ENCODE assay signal across 8 mouse cellular contexts in genomic region chr7:19748219-19749195, GRCm38 (mm10). TPM values are rescaled to one million over a fixed set of nuclear protein-coding genes. Genes with fewer than 3 reads are reported as not detected.
DNase-seq lines count a peak whose midpoint lies in the region; ATAC-seq and TF ChIP-seq lines count a peak whose summit lies in the region.

No protein-coding gene starts in this region.

- no peaks in the 10 kb centered on the region for H3K36me3 ChIP-seq in liver, adult 2 months (ENCODE audit: control insufficient read depth, insufficient read depth, low read length)
- no peaks in the 10 kb centered on the region; the same call in 1 of the 2 replicates for H3K36me3 ChIP-seq in limb, embryonic 15.5 days

- H3K9me3 ChIP-seq in limb, embryonic 15.5 days = no peaks in the 10 kb centered on the region

- no peak for TF ChIP-seq CTCF in liver, adult 2 months (IDR thresholded peaks at IDR 0.05; ENCODE audit: low read depth, low read length)
- no peak for TF ChIP-seq CTCF in cortical plate, adult 2 months (IDR thresholded peaks at IDR 0.05; ENCODE audit: extremely low read depth, insufficient read depth, low read length)

- 1% methylated on average over 32 of the region's 32 CpGs for WGBS in liver, adult 2 months
- under 1% methylated on average over 32 of the region's 32 CpGs for WGBS in limb, embryonic 15.5 days

- peak overlapping the region; percentile 79 for H3K4me2 ChIP-seq in limb, embryonic 15.5 days

- peak overlapping the region; percentile 89 for H3K9ac ChIP-seq in liver, adult 2 months (ENCODE audit: low read depth, low read length)
- H3K9ac ChIP-seq in limb, embryonic 15.5 days = peak overlapping the region; percentile 79

- H3K27ac ChIP-seq in liver, adult 2 months (replicated peaks; ENCODE audit: insufficient read depth, low read depth, low read length) = peak overlapping the region; percentile 96
- no peak overlapping the region for H3K27ac ChIP-seq in cortical plate, adult 2 months (ENCODE audit: insufficient read depth, low read length)
- H3K27ac ChIP-seq in limb, embryonic 15.5 days = peak overlapping the region; percentile 94

- peak; percentile 69 for DNase-seq in liver, adult 2 months (ENCODE audit: extremely low read depth, low read depth, low spot score)
- DNase-seq in liver = no peak
- DNase-seq in heart, postnatal 4 days = peak; percentile 60
- DNase-seq in neural tube, embryonic 10.5 days (ENCODE audit: extremely low spot score, low spot score) = peak; percentile 68
- DNase-seq in spleen, postnatal 14 days (ENCODE audit: low spot score in 2 of 2) = no peak
- DNase-seq in thymus, adult 18-20 months = no peak

- H3K79me2 ChIP-seq in liver, adult 2 months (ENCODE audit: control insufficient read depth, insufficient read depth, low read length) = peaks cover 14% of the 10 kb centered on the region; the same call in 1 of the 2 replicates

- TF ChIP-seq POLR2A in liver, adult 2 months (IDR thresholded peaks at IDR 0.05; ENCODE audit: extremely low read depth, insufficient read depth, low read length) = no peak
- no peak for TF ChIP-seq POLR2A in cortical plate, adult 2 months (IDR thresholded peaks at IDR 0.05; ENCODE audit: extremely low read depth, insufficient read depth, low read length)

- no peaks in the 10 kb centered on the region for H3K27me3 ChIP-seq in liver, adult 2 months (ENCODE audit: control insufficient read depth, insufficient read depth, low read length)
- H3K27me3 ChIP-seq in limb, embryonic 15.5 days = no peaks in the 10 kb centered on the region

- no peak for ATAC-seq in limb, embryonic 15.5 days (ENCODE audit: insufficient number of reproducible peaks, low FRiP score, low TSS enrichment, low read depth)

- H3K4me3 ChIP-seq in liver, adult 2 months (ENCODE audit: insufficient read depth, low read depth, low read length) = peak overlapping the region; percentile 84
- peak overlapping the region; percentile 51 for H3K4me3 ChIP-seq in cortical plate, adult 2 months (ENCODE audit: insufficient read depth, low read length)
- H3K4me3 ChIP-seq in limb, embryonic 15.5 days = peak overlapping the region; percentile 76

- H3K4me1 ChIP-seq in liver, adult 2 months (ENCODE audit: control insufficient read depth, insufficient read depth, low read length) = peaks cover 16% of the 10 kb centered on the region
- no peaks in the 10 kb centered on the region for H3K4me1 ChIP-seq in cortical plate, adult 2 months (ENCODE audit: control insufficient read depth, insufficient read depth, low read length)
- peaks cover 50% of the 10 kb centered on the region for H3K4me1 ChIP-seq in limb, embryonic 15.5 days

RNA-seq across cellular contexts. Expression of gene Nectin2, which starts 1.8 kb away (rescaled TPM):
- total RNA-seq in liver, adult 2 months (2014; rRNA removed) = 17.8 and 18.9 TPM in 2 replicates
- polyA plus RNA-seq in liver, adult 2 months (2012; rRNA removed) = 57.4 and 68.7 TPM in 2 replicates
- polyA plus RNA-seq in cortical plate, adult 2 months (2012; rRNA removed) = 6.9 and 7.1 TPM in 2 replicates
- total RNA-seq in heart, postnatal 4 days (2021) = 10 to 100 TPM; 41.7 to 45.4 TPM
- polyA plus RNA-seq in limb, embryonic 15.5 days (2015; fragmentation: Nextera tagmentation; extraction: Ambion mirVana) = 84.5 and 85.1 TPM in 2 replicates

RNA-seq across cellular contexts. Expression of gene Bcam, which starts 22.3 kb away (rescaled TPM):
- 2.3 and 2.5 TPM in 2 replicates for total RNA-seq in liver, adult 2 months (2014; rRNA removed)
- 4.8 and 5.4 TPM in 2 replicates for polyA plus RNA-seq in liver, adult 2 months (2012; rRNA removed)
- 23.0 and 24.4 TPM in 2 replicates for polyA plus RNA-seq in cortical plate, adult 2 months (2012; rRNA removed)
- 100 to 1,000 TPM; 263 to 285 TPM for total RNA-seq in heart, postnatal 4 days (2021)
- polyA plus RNA-seq in limb, embryonic 15.5 days (2015; fragmentation: Nextera tagmentation; extraction: Ambion mirVana) = 120 and 150 TPM in 2 replicates

RNA-seq across cellular contexts. Expression of gene Tomm40, which starts 33.3 kb away (rescaled TPM):
- 22.3 and 26.9 TPM in 2 replicates for total RNA-seq in liver, adult 2 months (2014; rRNA removed)
- 48.7 and 56.2 TPM in 2 replicates for polyA plus RNA-seq in liver, adult 2 months (2012; rRNA removed)
- polyA plus RNA-seq in cortical plate, adult 2 months (2012; rRNA removed) = 108 TPM in 2 replicates
- total RNA-seq in heart, postnatal 4 days (2021) = 100 to 1,000 TPM; 147 to 153 TPM
- polyA plus RNA-seq in limb, embryonic 15.5 days (2015; fragmentation: Nextera tagmentation; extraction: Ambion mirVana) = 129 and 139 TPM in 2 replicates

RNA-seq across cellular contexts. Expression of gene Cblc, which starts 48.1 kb away (rescaled TPM):
- 17.4 and 17.8 TPM in 2 replicates for total RNA-seq in liver, adult 2 months (2014; rRNA removed)
- 23.0 and 23.5 TPM in 2 replicates for polyA plus RNA-seq in liver, adult 2 months (2012; rRNA removed)
- not detected in 2 replicates for polyA plus RNA-seq in cortical plate, adult 2 months (2012; rRNA removed)
- total RNA-seq in heart, postnatal 4 days (2021) = not detected
- 14.6 and 15.2 TPM in 2 replicates for polyA plus RNA-seq in limb, embryonic 15.5 days (2015; fragmentation: Nextera tagmentation; extraction: Ambion mirVana)

RNA-seq across cellular contexts. Expression of gene Apoe, which starts 49.5 kb away (rescaled TPM):
- 23,407 and 25,019 TPM in 2 replicates for total RNA-seq in liver, adult 2 months (2014; rRNA removed)
- polyA plus RNA-seq in liver, adult 2 months (2012; rRNA removed) = 39,394 and 43,401 TPM in 2 replicates
- polyA plus RNA-seq in cortical plate, adult 2 months (2012; rRNA removed) = 4,294 and 4,561 TPM in 2 replicates
- total RNA-seq in heart, postnatal 4 days (2021) = 100 to 1,000 TPM; 198 to 213 TPM
- 409 and 468 TPM in 2 replicates for polyA plus RNA-seq in limb, embryonic 15.5 days (2015; fragmentation: Nextera tagmentation; extraction: Ambion mirVana)

Comparison
In these comparisons a context has a peak if more than half of its experiments do, and no peak if none do; other contexts are left out.
1. DNase-seq: peak in liver, adult 2 months (single experiment), heart, postnatal 4 days (single experiment) and neural tube, embryonic 10.5 days (single experiment); none in liver (single experiment), spleen, postnatal 14 days (0 of 2) and thymus, adult 18-20 months (0 of 2).
2. Peak in every context shown above with its lines, with median percentiles within 50 percentile points of each other: H3K4me3 ChIP-seq.